Mouse (Mus musculus) testis, postnatal 14 days (tissue): ENCODE measurements at regions not wholly inside any gene's neighbourhood (a gene's known extent, or its start where the extent isn't known, plus 50 kb on each side); places are given as distances from the start of the nearest gene placed in this dataset.

ENCODE experiments used
- DNase-seq: peaks from one replicate; pipeline ENCODE4 v3.0.0; 2021; ENCODE audit warnings: low spot score

DNA sequence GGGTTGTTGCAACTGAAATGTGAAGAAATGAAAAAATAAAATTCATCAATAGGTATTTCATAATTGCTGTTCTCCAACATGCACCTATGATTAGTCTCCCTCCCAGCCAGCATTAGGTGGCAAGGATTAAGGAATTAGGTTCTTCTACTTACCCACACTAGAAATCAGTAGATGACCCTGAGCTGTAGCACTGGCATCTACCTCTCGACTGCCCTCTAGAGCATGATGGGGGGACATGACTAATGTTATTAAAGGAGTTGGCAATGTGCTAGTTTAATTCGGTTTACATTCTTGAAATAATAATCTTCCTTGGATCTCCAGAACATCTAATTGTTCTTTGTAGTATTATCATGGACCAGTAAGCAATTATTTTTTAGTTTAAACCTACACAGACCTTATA lies 370.9 kb downstream of the Dcdc2c start:
- no peak for DNase-seq

DNA sequence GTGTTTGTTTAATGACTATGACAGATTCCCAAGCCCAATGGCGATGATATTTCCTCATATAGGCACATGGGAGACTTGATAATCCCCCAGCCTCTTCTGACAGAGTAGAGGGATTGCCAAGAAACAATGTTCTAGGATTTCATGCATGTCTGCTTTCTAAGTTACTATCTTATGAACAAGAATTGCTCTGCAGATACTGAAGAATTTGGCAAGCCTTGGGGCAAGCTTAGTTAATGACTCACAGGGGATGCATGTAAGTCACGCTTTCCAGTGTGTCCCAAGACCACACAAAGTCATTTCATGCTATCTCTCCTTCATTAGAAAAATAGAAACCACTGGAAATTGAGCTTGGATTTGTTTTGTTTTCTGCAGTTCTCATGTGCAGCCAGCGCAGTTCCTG lies 376.2 kb downstream of the Dcdc2c start:
- no peak for DNase-seq

- no peak for DNase-seq
These were observed 378.1 kb downstream of the Dcdc2c start for GRCm38 (mm10) chr12:28174078-28174477.

- DNase-seq = no peak
These were observed 393.4 kb downstream of the Dcdc2c start for GRCm38 (mm10) chr12:28158786-28159185.

DNA sequence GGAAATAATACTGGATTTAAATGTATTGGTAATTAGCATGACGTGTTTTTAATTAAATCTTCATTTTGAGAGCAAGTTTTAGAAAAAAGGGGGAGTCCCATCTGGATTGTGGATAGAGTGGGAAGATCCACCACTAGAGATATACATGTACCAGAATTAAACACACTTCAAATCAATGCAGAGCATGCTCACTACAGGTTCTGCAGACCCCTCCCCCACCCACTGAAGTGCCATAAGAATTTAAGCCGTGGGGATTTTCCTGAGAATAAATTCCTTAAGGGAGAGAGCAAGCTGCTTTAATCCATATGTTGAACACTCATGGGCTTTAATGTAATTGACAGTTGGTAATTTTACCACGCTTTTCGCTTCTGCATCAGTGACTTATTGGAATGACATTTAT lies 401.4 kb downstream of the Dcdc2c start:
- no peak for DNase-seq

DNA sequence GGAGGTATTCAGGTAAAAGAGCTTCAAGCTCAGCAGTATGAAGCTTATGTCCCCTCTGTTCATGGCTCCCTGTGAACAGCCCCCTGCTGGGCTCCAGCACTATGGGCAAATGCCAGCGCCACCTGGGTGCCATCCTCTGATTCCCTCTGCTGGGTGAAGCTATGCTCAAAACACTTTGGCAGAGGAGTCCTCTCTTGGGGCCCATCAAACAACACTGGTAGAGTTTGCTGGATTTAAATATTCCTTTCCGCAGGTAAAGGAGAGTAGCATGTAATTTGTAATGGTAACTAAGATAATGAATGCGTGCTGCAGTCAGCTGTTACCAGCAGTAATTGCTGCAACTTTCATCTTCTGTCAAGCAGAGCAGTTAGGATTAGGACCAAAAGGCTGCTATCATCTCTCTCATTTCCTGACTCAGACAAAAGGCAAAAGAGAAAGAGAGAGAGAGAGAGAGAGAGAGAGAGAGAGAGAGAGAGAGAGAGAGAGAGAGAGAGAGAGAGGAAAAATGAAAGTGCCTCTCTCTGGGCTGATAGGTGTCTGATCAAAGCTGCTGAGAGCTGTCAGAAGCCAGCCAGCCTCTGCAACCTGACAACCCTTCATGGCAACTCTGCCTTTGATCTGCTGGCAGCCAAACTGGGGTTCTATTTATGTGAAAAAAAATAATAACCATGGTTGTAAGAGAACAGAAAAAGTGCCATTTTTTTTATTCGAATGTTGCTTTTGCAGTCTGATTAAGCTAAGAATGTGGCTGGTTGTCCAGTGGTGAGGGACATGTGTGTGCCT lies 416.2 kb downstream of the Dcdc2c start:
- no peak for DNase-seq

- DNase-seq = no peak
These were observed 429.4 kb downstream of the Dcdc2c start for GRCm38 (mm10) chr12:28122766-28123165.

DNA sequence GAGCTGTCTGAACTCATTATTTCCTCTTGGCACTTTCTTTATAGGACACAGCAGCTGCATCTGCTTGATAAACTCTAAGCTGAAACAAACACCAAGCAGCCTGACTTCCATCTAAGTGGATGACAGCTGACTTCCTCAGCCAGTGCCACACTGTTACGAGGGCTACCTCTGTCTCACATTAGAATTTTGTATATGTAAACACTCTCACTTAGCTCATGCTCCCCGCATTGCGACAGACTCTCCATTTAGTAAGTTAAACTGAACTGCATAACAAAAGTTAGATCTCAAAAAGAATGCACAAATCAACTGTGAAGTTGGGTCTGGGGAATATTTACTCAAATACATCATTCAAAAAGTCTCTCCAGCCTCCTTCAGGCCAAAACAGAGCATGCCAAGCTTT lies 432.1 kb downstream of the Dcdc2c start:
- DNase-seq = no peak

DNA sequence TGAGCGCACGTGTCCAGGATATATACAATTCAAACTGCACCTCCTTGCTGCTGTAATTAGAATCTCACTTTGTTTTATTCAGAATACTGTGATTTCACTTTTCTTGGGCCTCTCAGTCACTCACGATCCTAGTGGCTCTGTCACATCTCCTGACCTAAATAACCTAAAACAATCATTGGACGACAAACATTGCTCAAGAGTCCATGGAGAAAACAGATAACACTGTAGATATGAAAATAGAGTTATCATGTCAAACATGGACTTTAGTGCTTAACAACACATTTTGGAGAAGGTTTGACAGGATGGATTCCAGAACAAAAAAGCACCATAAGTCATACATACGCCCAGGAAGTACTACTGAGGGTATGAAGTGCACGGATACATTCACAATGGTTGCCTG lies 461.5 kb downstream of the Dcdc2c start:
- DNase-seq = no peak

GRCm38 (mm10) chr12:28085460-28085859 lies 466.7 kb downstream of the Dcdc2c start:
- no peak for DNase-seq

- DNase-seq = no peak
These were observed 475.6 kb downstream of the Dcdc2c start for GRCm38 (mm10) chr12:28076606-28077005.

- no peak for DNase-seq
These were observed 483.6 kb downstream of the Dcdc2c start for GRCm38 (mm10) chr12:28068584-28068983.

DNA sequence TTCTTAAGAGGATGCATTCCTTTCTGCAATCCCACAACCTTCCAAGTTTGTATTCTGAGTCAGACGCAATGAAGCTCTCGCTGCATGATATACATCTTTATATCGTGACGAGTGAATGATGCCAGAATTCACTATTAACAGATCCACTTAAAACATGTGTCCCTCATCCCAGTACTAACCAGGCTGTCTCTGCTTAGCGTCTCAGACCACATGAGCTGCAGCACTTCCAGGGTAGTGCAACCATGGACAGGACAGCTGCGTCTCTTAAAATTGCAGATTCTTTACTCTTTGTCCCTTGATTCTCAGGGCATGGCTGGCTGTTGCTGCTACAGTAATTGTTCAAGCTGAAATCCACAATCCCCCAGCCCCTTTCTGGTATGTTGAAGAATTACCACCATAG lies 491.9 kb downstream of the Dcdc2c start:
- DNase-seq = no peak

GRCm38 (mm10) chr12:28055518-28056280 lies 496.5 kb downstream of the Dcdc2c start:
- no peak for DNase-seq

- DNase-seq = no peak
These were observed 497.8 kb downstream of the Dcdc2c start for GRCm38 (mm10) chr12:28054444-28054843.

DNA sequence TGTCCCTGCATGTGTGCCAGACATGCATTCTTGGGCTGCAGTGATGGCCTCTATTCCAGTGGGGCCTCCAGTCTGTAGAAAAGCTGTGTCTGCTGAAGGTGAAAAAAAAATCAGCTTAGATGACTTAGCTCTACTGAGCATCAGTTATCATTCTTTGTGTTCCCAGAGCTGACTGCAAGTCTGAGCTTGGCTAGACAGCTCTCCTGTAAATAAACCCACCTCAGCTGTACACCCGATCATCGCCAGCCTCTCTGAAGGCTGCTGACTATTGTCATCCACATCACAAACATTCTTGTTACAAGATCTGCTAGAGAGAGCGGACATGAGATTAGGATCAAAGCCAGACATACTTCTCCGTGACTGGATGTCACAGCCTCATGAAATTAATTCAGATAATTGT lies 504.2 kb downstream of the Dcdc2c start:
- DNase-seq = no peak

DNA sequence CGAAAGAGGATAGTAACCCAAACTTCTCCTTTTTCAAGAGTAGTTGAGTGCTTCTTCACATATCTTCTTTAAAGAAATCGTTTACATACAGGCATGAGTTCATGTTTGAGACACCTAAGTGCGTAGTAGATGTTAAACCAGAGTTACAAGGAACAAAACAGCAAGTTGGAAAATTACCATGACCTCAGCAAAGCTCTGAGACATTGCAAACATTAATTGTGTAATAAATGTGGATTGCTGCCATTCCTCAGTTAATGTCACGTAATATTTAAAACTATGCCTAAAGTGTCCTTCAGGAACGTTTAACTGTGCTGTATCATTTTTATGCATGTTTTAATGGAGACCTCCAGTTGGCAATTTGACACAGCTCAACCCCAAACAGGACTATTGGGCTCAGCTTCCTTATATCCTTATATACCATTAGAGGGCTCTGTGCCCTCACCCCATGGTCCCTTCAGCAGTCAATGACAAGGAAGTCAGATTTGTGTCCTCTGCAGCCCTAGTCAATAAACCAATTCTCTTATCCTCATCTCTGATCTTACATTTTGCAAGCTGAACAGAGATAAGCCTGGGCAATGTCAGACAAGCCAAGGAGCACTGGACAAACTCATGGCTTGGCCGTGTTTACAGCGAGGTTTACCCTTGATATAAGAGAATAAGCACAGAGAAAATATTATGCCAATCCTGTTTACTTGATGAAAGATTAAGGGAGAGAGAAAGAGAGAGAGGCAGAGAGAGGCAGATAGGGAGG lies 513.9 kb downstream of the Dcdc2c start:
- DNase-seq = no peak

DNA sequence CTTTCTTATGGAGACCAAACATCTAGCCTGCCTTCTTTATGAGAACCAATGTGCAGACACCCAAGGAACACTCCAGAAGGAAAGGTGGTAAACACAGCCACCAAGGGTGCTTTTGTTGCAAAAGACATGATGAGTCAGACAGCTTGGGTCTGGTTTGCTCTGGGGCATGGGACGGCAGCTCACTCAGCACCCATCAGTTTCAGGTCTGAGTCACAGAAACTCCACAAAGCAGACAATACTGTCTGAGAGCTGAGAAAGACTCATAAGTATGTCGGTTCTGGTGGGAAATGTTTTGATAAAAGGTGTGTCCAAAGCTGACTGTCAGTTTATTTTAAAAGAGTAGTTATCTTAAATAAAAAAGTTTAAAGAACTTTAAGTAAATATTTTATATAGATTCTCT lies 553.0 kb downstream of the Dcdc2c start:
- no peak for DNase-seq

- DNase-seq = no peak
These were observed 560.0 kb downstream of the Dcdc2c start for GRCm38 (mm10) chr12:27992152-27992551.

GRCm38 (mm10) chr12:27984261-27984841 lies 567.8 kb downstream of the Dcdc2c start:
- no peak for DNase-seq

DNA sequence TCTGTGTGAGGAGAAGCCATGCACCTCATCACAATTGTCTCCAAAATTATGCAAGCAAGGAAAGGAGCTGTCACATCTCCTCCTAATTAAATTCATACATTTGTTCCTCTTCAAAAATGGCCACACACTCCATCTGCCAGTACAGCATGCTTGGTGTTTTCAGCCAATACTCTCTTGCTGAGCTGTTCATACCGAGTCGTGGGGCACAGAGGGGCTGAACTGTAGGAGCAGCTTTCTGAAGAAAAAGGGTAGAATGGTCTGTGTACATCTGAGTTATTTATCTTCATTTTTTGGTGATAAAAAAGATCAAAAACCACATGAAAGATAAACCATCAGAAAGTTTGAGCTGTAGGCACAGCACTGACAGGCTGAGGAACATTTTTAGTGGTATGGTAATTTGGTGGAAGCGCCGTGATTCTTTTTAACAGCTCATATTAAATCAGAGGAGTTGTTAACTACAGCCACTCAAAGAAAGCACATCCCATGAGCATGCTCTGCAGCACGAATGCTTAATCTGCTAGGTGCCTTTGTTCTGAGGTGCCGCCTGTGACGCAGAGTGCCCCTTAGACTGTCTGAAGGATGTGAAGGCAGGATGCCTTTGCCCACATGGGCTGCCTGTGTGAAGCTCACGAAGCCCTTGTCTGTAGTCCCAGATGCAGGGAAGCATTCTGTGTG lies 573.8 kb downstream of the Dcdc2c start:
- DNase-seq = no peak
